Mouse (Mus musculus): Measurements from ENCODE around the gene Camk2b.

DNA sequence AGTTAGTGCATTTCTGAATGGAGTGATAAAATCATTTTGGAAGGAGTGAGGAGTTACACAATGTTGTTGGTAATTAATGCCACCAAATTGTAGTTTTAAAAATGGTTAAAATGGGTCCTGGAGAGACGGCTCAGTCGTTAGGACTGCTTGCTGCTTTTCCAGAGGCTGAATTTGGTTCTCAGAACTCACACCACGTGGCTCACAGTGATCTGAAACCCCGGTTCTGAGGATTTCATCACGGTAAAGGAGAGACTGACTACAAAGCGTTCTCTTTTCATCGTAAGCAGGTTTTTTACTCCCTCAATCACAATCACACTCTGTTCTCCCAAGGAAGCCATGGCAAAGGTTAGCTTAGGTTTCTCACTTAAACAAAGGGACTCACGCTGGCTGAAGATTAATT, 141.5 kb downstream of the Camk2b start:
- no peak for TF ChIP-seq CTCF (IDR thresholded peaks at IDR 0.05; ENCODE audit: insufficient read depth, low read length)
- no peak for TF ChIP-seq POLR2A (IDR thresholded peaks at IDR 0.05; ENCODE audit: borderline replicate concordance, extremely low read depth, low read depth, low read length)

Measured in lung, adult 2 months (tissue).